In the genomic region with DNA sequence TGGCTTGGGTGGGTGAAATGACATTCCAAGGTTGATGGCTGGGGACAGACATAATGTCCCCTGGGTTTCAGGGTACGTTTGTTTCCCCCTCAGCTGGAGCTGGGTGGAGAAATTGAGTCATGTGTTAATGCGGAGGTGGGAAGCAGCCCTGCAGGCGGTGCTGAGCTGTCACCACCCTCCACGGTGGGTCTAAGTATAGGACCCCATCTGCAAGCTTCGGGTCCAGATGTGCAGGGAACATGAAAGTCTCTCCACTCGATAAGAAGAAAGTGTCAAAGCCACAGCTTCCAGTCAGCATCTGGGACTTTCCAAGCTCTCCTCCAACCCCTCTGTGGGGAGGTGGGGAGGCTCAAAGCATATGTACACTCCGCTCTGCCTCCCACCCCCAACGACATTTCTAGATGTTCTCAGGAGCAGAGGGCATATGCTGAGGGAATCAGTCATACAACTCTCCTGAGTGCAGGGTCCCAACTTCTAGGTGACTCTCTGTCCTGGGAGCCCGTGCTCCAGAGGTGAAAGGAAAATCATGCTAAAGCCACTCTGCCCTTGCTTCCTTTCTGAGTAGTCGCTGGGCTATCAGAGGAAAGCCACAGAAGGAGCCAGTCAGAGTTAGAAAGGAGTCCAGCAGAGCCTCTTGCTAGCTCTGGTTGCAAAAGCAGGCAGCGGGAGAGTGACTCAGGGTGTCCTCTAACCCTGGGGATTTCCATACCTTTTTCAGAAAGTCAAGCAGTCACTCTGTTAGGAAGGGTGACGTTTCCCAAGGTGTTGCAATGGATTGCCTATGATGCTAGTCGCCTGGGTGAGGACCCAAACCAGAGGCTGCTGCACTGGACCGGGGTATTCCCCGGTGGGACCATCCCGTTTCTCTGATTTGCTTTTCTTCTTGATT, we compare ENCODE assay signal across 23 mouse cellular contexts.
A peak's percentile ranks its signal among the peaks of the same experiment; 100 is the strongest.
DNase-seq lines count a peak whose midpoint lies in the region; ATAC-seq and TF ChIP-seq lines count a peak whose summit lies in the region.
"Had no signal": no experiment of that assay in that cellular context is flagged by ENCODE, and none has a peak within 500 bp of the region (broad histone marks: within the 10 kb centered on the region; RNA-seq: fewer than 3 reads in every experiment).

No protein-coding gene starts in this region.

- no peak overlapping the region for H3K4me3 ChIP-seq in heart, embryonic 13.5 days
- H3K4me3 ChIP-seq in heart, embryonic 12.5 days = no peak overlapping the region
- no peak overlapping the region for H3K4me3 ChIP-seq in layer of hippocampus, adult 2 months
- H3K4me3 ChIP-seq: embryonic facial prominence, embryonic 13.5 days; erythroblast, embryonic 14.5 days; forebrain, embryonic 12.5 days; heart, embryonic 10.5 days; hindbrain, embryonic 12.5 days; limb, embryonic 10.5 days; liver, embryonic 15.5 days; midbrain, embryonic 10.5 days had no signal

- DNase-seq in R1 (ENCODE audit: low read depth, low spot score) = peak; percentile 3
- no peak for DNase-seq in adipocyte (ENCODE audit: low spot score)
- DNase-seq in embryo, embryonic 11 days = no peak
- DNase-seq in layer of hippocampus, adult 2 months (ENCODE audit: low spot score in 2 of 2) = no peak
- DNase-seq: cerebellum, adult 11-12 months; cerebellum, postnatal 14 days; kidney, adult 18-20 months; liver; lung, postnatal 4 days; retina, postnatal 1 day; right cerebral cortex, postnatal 25 days had no signal

- H3K4me1 ChIP-seq in heart, embryonic 13.5 days = no peaks in the 10 kb centered on the region
- peaks cover 10% of the 10 kb centered on the region; the same call in 1 of the 2 replicates for H3K4me1 ChIP-seq in heart, embryonic 12.5 days (replicated peaks)
- H3K4me1 ChIP-seq: embryonic facial prominence, embryonic 13.5 days; liver, embryonic 15.5 days had no signal

- no peaks in the 10 kb centered on the region for H3K9me3 ChIP-seq in heart, embryonic 13.5 days
- H3K9me3 ChIP-seq in heart, embryonic 12.5 days (replicated peaks) = no peaks in the 10 kb centered on the region
- H3K9me3 ChIP-seq: embryonic facial prominence, embryonic 13.5 days; forebrain, embryonic 12.5 days; heart, embryonic 10.5 days; hindbrain, embryonic 12.5 days; limb, embryonic 10.5 days; liver, embryonic 15.5 days; midbrain, embryonic 10.5 days had no signal

- no peak for ATAC-seq in heart, embryonic 13.5 days (ENCODE audit: extremely low read depth, insufficient number of reproducible peaks, low FRiP score, low TSS enrichment)
- no peak for ATAC-seq in heart, embryonic 12.5 days (ENCODE audit: insufficient number of reproducible peaks, low FRiP score)
- ATAC-seq in CD4-positive, CD25-positive, alpha-beta regulatory T cell, adult 4 months = peak; percentile 70
- ATAC-seq in inflammation-experienced regulatory T-cells, adult 6 months = peak; percentile 68

- H3K9ac ChIP-seq in heart, embryonic 13.5 days = no peak overlapping the region
- no peak overlapping the region for H3K9ac ChIP-seq in heart, embryonic 12.5 days
- H3K9ac ChIP-seq: embryonic facial prominence, embryonic 13.5 days; forebrain, embryonic 12.5 days; hindbrain, embryonic 12.5 days; liver, embryonic 15.5 days had no signal

- H3K36me3 ChIP-seq in heart, embryonic 13.5 days = no peaks in the 10 kb centered on the region
- no peaks in the 10 kb centered on the region for H3K36me3 ChIP-seq in heart, embryonic 12.5 days
- H3K36me3 ChIP-seq: embryonic facial prominence, embryonic 13.5 days; forebrain, embryonic 12.5 days; heart, embryonic 10.5 days; hindbrain, embryonic 12.5 days; limb, embryonic 10.5 days; liver, embryonic 15.5 days; midbrain, embryonic 10.5 days had no signal

- H3K27me3 ChIP-seq in heart, embryonic 13.5 days (replicated peaks) = peaks cover 34% of the 10 kb centered on the region
- H3K27me3 ChIP-seq in heart, embryonic 12.5 days (replicated peaks) = peaks cover 12% of the 10 kb centered on the region
- H3K27me3 ChIP-seq: liver, embryonic 15.5 days had no signal

- no peak overlapping the region for H3K27ac ChIP-seq in heart, embryonic 13.5 days (replicated peaks)
- no peak overlapping the region for H3K27ac ChIP-seq in heart, embryonic 12.5 days (ENCODE audit: poor library complexity, severe bottlenecking)
- no peak overlapping the region for H3K27ac ChIP-seq in layer of hippocampus, adult 2 months
- H3K27ac ChIP-seq: embryonic facial prominence, embryonic 13.5 days; forebrain, embryonic 12.5 days; heart, embryonic 10.5 days; hindbrain, embryonic 12.5 days; limb, embryonic 10.5 days; liver, embryonic 15.5 days; midbrain, embryonic 10.5 days had no signal

- peak overlapping the region; percentile 17 for H3K4me2 ChIP-seq in heart, embryonic 13.5 days
- H3K4me2 ChIP-seq in heart, embryonic 12.5 days = no peak overlapping the region; the same call in 1 of the 2 replicates
- H3K4me2 ChIP-seq: embryonic facial prominence, embryonic 13.5 days; forebrain, embryonic 12.5 days; hindbrain, embryonic 12.5 days; liver, embryonic 15.5 days had no signal

- no peak for TF ChIP-seq CTCF in layer of hippocampus, adult 2 months (conservative IDR thresholded peaks at IDR 0.05)

- 32% methylated on average over 16 of the region's 16 CpGs for WGBS in heart, embryonic 13.5 days
- 36% methylated on average over 16 of the region's 16 CpGs for WGBS in heart, embryonic 12.5 days

Comparison
In these comparisons a context has a peak if more than half of its experiments do, and no peak if none do; other contexts are left out.
1. ATAC-seq: peak in CD4-positive, CD25-positive, alpha-beta regulatory T cell, adult 4 months (single experiment) and inflammation-experienced regulatory T-cells, adult 6 months (single experiment); none in heart, embryonic 13.5 days (single experiment) and heart, embryonic 12.5 days (single experiment).